ENCODE assay signal across 12 mouse cellular contexts in genomic region chr11:70579710-70580357, GRCm38 (mm10). TPM values are rescaled to one million over a fixed set of nuclear protein-coding genes. Genes with fewer than 3 reads are reported as not detected.
DNase-seq lines count a peak whose midpoint lies in the region; ATAC-seq lines count a peak whose summit lies in the region.
"Had no signal": no experiment of that assay in that cellular context is flagged by ENCODE, and none has a peak within 500 bp of the region (broad histone marks: within the 10 kb centered on the region; RNA-seq: fewer than 3 reads in every experiment).

No protein-coding gene starts in this region.

- H3K36me3 ChIP-seq in hindbrain, embryonic 10.5 days: no peaks in the 10 kb centered on the region
- H3K36me3 ChIP-seq in hindbrain, embryonic 16.5 days (ENCODE audit: control insufficient read depth, insufficient read depth, low read length): no peaks in the 10 kb centered on the region
- no peaks in the 10 kb centered on the region for H3K36me3 ChIP-seq in embryonic facial prominence, embryonic 14.5 days (ENCODE audit: control insufficient read depth, insufficient read depth, low read length)
- no peaks in the 10 kb centered on the region for H3K36me3 ChIP-seq in midbrain, embryonic 14.5 days (ENCODE audit: control insufficient read depth, insufficient read depth, low read length)

- H3K4me2 ChIP-seq in hindbrain, embryonic 16.5 days (ENCODE audit: low read length): no peak overlapping the region
- no peak overlapping the region for H3K4me2 ChIP-seq in embryonic facial prominence, embryonic 14.5 days (ENCODE audit: low read depth, low read length)
- no peak overlapping the region for H3K4me2 ChIP-seq in midbrain, embryonic 14.5 days (ENCODE audit: low read length)

- no peaks in the 10 kb centered on the region for H3K9me3 ChIP-seq in hindbrain, embryonic 10.5 days
- no peaks in the 10 kb centered on the region for H3K9me3 ChIP-seq in hindbrain, embryonic 16.5 days (ENCODE audit: control insufficient read depth, low read length)
- H3K9me3 ChIP-seq in embryonic facial prominence, embryonic 14.5 days (ENCODE audit: control insufficient read depth, low read length): no peaks in the 10 kb centered on the region
- no peaks in the 10 kb centered on the region for H3K9me3 ChIP-seq in midbrain, embryonic 14.5 days (ENCODE audit: control insufficient read depth, low read length)

- ATAC-seq in hindbrain, embryonic 16.5 days: no peak
- no peak for ATAC-seq in embryonic facial prominence, embryonic 14.5 days (ENCODE audit: low read depth)
- no peak for ATAC-seq in midbrain, embryonic 14.5 days (ENCODE audit: low FRiP score, low TSS enrichment)

- no peak for DNase-seq in hindbrain, embryonic 10.5 days (ENCODE audit: low spot score)
- DNase-seq in CD4-positive, CD25-positive, alpha-beta regulatory T cell, adult 2 months (ENCODE audit: low read depth, low spot score): peak; percentile 58
- no peak for DNase-seq in embryonic facial prominence, embryonic 14.5 days (ENCODE audit: low spot score)
- DNase-seq in midbrain, embryonic 14.5 days: no peak
- DNase-seq in left cerebral cortex, postnatal 14 days (ENCODE audit: low spot score in 2 of 2): no peak
- DNase-seq in urinary bladder, postnatal 36 days (ENCODE audit: low spot score in 2 of 2): no peak
- DNase-seq in left cerebral cortex, postnatal 4 days: no peak
- DNase-seq: cerebellum, adult 8-10 months had no signal

- intact Hi-C loops in left cerebral cortex, postnatal 14 days (cut with DNase I): no loop called here
- intact Hi-C loops in left cerebral cortex, postnatal 4 days (cut with DNase I): no loop called here

- no peak overlapping the region for H3K4me3 ChIP-seq in hindbrain, embryonic 10.5 days
- H3K4me3 ChIP-seq in hindbrain, embryonic 16.5 days (ENCODE audit: low read length): no peak overlapping the region
- no peak overlapping the region for H3K4me3 ChIP-seq in embryonic facial prominence, embryonic 14.5 days (ENCODE audit: low read depth, low read length)
- H3K4me3 ChIP-seq in midbrain, embryonic 14.5 days (replicated peaks; ENCODE audit: low read depth, low read length): no peak overlapping the region

- WGBS in hindbrain, embryonic 10.5 days: 86% methylated on average over 9 of the region's 9 CpGs
- WGBS in hindbrain, embryonic 16.5 days: 85% methylated on average over 9 of the region's 9 CpGs
- WGBS in embryonic facial prominence, embryonic 14.5 days: 76% methylated on average over 9 of the region's 9 CpGs
- 85% methylated on average over 9 of the region's 9 CpGs for WGBS in midbrain, embryonic 14.5 days

- peaks cover 35% of the 10 kb centered on the region for H3K4me1 ChIP-seq in hindbrain, embryonic 10.5 days (replicated peaks)
- peaks cover 15% of the 10 kb centered on the region for H3K4me1 ChIP-seq in hindbrain, embryonic 16.5 days (ENCODE audit: control insufficient read depth, insufficient read depth, low read depth, low read length)
- H3K4me1 ChIP-seq in embryonic facial prominence, embryonic 14.5 days (ENCODE audit: control insufficient read depth, insufficient read depth, low read length): peaks cover 44% of the 10 kb centered on the region
- no peaks in the 10 kb centered on the region for H3K4me1 ChIP-seq in midbrain, embryonic 14.5 days (ENCODE audit: control insufficient read depth, insufficient read depth, low read length)

- no peaks in the 10 kb centered on the region for H3K27me3 ChIP-seq in hindbrain, embryonic 10.5 days (ENCODE audit: insufficient read depth, poor library complexity, severe bottlenecking)
- H3K27me3 ChIP-seq in hindbrain, embryonic 16.5 days (replicated peaks; ENCODE audit: control insufficient read depth, insufficient read depth, low read length): no peaks in the 10 kb centered on the region
- no peaks in the 10 kb centered on the region for H3K27me3 ChIP-seq in embryonic facial prominence, embryonic 14.5 days (replicated peaks; ENCODE audit: control insufficient read depth, insufficient read depth, low read length)
- H3K27me3 ChIP-seq in midbrain, embryonic 14.5 days (ENCODE audit: control insufficient read depth, insufficient read depth, low read length): no peaks in the 10 kb centered on the region

- 0 out of 2 replicates have a peak overlapping the region, but pooled peaks have one; percentile 3 for H3K27ac ChIP-seq in hindbrain, embryonic 10.5 days
- H3K27ac ChIP-seq in hindbrain, embryonic 16.5 days (ENCODE audit: low read depth, low read length): no peak overlapping the region
- peak overlapping the region; percentile 8; the same call in 1 of the 2 replicates for H3K27ac ChIP-seq in embryonic facial prominence, embryonic 14.5 days (replicated peaks; ENCODE audit: low read depth, low read length)
- H3K27ac ChIP-seq in midbrain, embryonic 14.5 days (replicated peaks; ENCODE audit: low read depth, low read length): no peak overlapping the region

- no peak overlapping the region for H3K9ac ChIP-seq in hindbrain, embryonic 16.5 days (ENCODE audit: low read depth, low read length)
- no peak overlapping the region for H3K9ac ChIP-seq in embryonic facial prominence, embryonic 14.5 days (ENCODE audit: low read depth, low read length)
- peak overlapping the region; percentile 12; the same call in 1 of the 2 replicates for H3K9ac ChIP-seq in midbrain, embryonic 14.5 days (replicated peaks; ENCODE audit: low read length)

RNA-seq across cellular contexts. Expression of gene Mink1, which starts 17.2 kb away (rescaled TPM):
- 12.6 and 14.6 TPM in 2 replicates for polyA plus RNA-seq in hindbrain, embryonic 10.5 days (2016; fragmentation: Nextera tagmentation; extraction: Ambion mirVana)
- polyA plus RNA-seq in hindbrain, embryonic 16.5 days (2015; fragmentation: Nextera tagmentation; extraction: Ambion mirVana): 14.4 and 19.1 TPM in 2 replicates
- polyA plus RNA-seq in embryonic facial prominence, embryonic 14.5 days (2014; fragmentation: Nextera tagmentation; extraction: Ambion mirVana): 17.2 and 18.3 TPM in 2 replicates
- polyA plus RNA-seq in midbrain, embryonic 14.5 days (2014; fragmentation: Nextera tagmentation; extraction: Ambion mirVana): 18.5 and 20.4 TPM in 2 replicates
- total RNA-seq in left cerebral cortex, postnatal 14 days (2021): 100 to 1,000 TPM; 346 to 351 TPM
- total RNA-seq in left cerebral cortex, postnatal 4 days (2021): 100 to 1,000 TPM; 115 to 139 TPM

RNA-seq across cellular contexts. Expression of gene 4930544D05Rik, which starts 35.8 kb away (rescaled TPM):
- not detected in 2 replicates for polyA plus RNA-seq in hindbrain, embryonic 10.5 days (2016; fragmentation: Nextera tagmentation; extraction: Ambion mirVana)
- polyA plus RNA-seq in hindbrain, embryonic 16.5 days (2015; fragmentation: Nextera tagmentation; extraction: Ambion mirVana): not detected in 2 replicates
- polyA plus RNA-seq in embryonic facial prominence, embryonic 14.5 days (2014; fragmentation: Nextera tagmentation; extraction: Ambion mirVana): not detected in 2 replicates
- polyA plus RNA-seq in midbrain, embryonic 14.5 days (2014; fragmentation: Nextera tagmentation; extraction: Ambion mirVana): not detected in 2 replicates
- total RNA-seq in left cerebral cortex, postnatal 14 days (2021): 1 to 10 TPM in 1 of 2 experiments, under 1 TPM in 1; 0.51 to 1.2 TPM
- total RNA-seq in left cerebral cortex, postnatal 4 days (2021): not detected
- polyA plus RNA-seq: heart, embryonic 16.5 days; limb, embryonic 11.5 days; neural tube, embryonic 14.5 days had no signal

RNA-seq across cellular contexts. Expression of gene Chrne, which starts 39.2 kb away (rescaled TPM):
- not detected in 2 replicates for polyA plus RNA-seq in hindbrain, embryonic 10.5 days (2016; fragmentation: Nextera tagmentation; extraction: Ambion mirVana)
- not detected in 2 replicates for polyA plus RNA-seq in hindbrain, embryonic 16.5 days (2015; fragmentation: Nextera tagmentation; extraction: Ambion mirVana)
- polyA plus RNA-seq in embryonic facial prominence, embryonic 14.5 days (2014; fragmentation: Nextera tagmentation; extraction: Ambion mirVana): 0.51 and 0.58 TPM in 2 replicates
- polyA plus RNA-seq in midbrain, embryonic 14.5 days (2014; fragmentation: Nextera tagmentation; extraction: Ambion mirVana): not detected in 2 replicates
- not detected for total RNA-seq in left cerebral cortex, postnatal 14 days (2021)
- not detected for total RNA-seq in left cerebral cortex, postnatal 4 days (2021)
- polyA plus RNA-seq: heart, embryonic 16.5 days; limb, embryonic 11.5 days; neural tube, embryonic 14.5 days had no signal

RNA-seq across cellular contexts. Expression of gene Pld2, which starts 40.0 kb away (rescaled TPM):
- polyA plus RNA-seq in hindbrain, embryonic 10.5 days (2016; fragmentation: Nextera tagmentation; extraction: Ambion mirVana): 3.8 and 4.1 TPM in 2 replicates
- polyA plus RNA-seq in hindbrain, embryonic 16.5 days (2015; fragmentation: Nextera tagmentation; extraction: Ambion mirVana): 20.6 and 21.4 TPM in 2 replicates
- polyA plus RNA-seq in embryonic facial prominence, embryonic 14.5 days (2014; fragmentation: Nextera tagmentation; extraction: Ambion mirVana): 9.2 and 9.5 TPM in 2 replicates
- 8.5 and 9.2 TPM in 2 replicates for polyA plus RNA-seq in midbrain, embryonic 14.5 days (2014; fragmentation: Nextera tagmentation; extraction: Ambion mirVana)
- total RNA-seq in left cerebral cortex, postnatal 14 days (2021): 10 to 100 TPM; 14.8 to 17.4 TPM
- 10 to 100 TPM; 32.1 to 34.2 TPM for total RNA-seq in left cerebral cortex, postnatal 4 days (2021)

RNA-seq across cellular contexts. Expression of gene Gm40193, which starts 47.1 kb away (rescaled TPM):
- not detected in 2 replicates for polyA plus RNA-seq in hindbrain, embryonic 10.5 days (2016; fragmentation: Nextera tagmentation; extraction: Ambion mirVana)
- polyA plus RNA-seq in hindbrain, embryonic 16.5 days (2015; fragmentation: Nextera tagmentation; extraction: Ambion mirVana): not detected in 2 replicates
- 1.1 and 2.7 TPM in 2 replicates for polyA plus RNA-seq in embryonic facial prominence, embryonic 14.5 days (2014; fragmentation: Nextera tagmentation; extraction: Ambion mirVana)
- polyA plus RNA-seq in midbrain, embryonic 14.5 days (2014; fragmentation: Nextera tagmentation; extraction: Ambion mirVana): not detected in 2 replicates
- total RNA-seq in left cerebral cortex, postnatal 14 days (2021): not detected
- total RNA-seq in left cerebral cortex, postnatal 4 days (2021): not detected
- polyA plus RNA-seq: heart, embryonic 16.5 days; limb, embryonic 11.5 days; neural tube, embryonic 14.5 days had no signal

Comparison
In these comparisons a context has a peak if more than half of its experiments do, and no peak if none do; other contexts are left out.
1. H3K27ac ChIP-seq: peak in hindbrain, embryonic 10.5 days (single experiment) and embryonic facial prominence, embryonic 14.5 days (single experiment); none in hindbrain, embryonic 16.5 days (single experiment) and midbrain, embryonic 14.5 days (single experiment).